Mouse (Mus musculus) heart, embryonic 11.5 days (tissue): Measurements from ENCODE around the gene F7. TPM values are rescaled to one million over a fixed set of nuclear protein-coding genes. Genes with fewer than 3 reads are reported as not detected.

Experiments
- ATAC-seq: fragments of 200-750 bp; cut with Nextera tagmentation; replicated peaks from 2 replicates; pipeline ENCODE4 v1.8.0; 2017; ENCODE audit warnings: moderate library complexity; ENCODE audit not compliant: insufficient number of reproducible peaks, low FRiP score, low TSS enrichment
- H3K27ac ChIP-seq: fragments of 300-500 bp; sonication (generic); 2 replicates; pipeline ENCODE4 v1.5.1; 2014; ENCODE audit warnings: mild to moderate bottlenecking, low read depth, low read length
- H3K27me3 ChIP-seq: fragments of 300-500 bp; sonication (generic); 2 replicates; pipeline ENCODE4 v1.6.1; 2014; ENCODE audit warnings: mild to moderate bottlenecking, low read length, mixed read lengths; ENCODE audit not compliant: control insufficient read depth, insufficient read depth
- H3K36me3 ChIP-seq: fragments of 300-500 bp; sonication (generic); 2 replicates; pipeline ENCODE4 v1.6.1; 2014; ENCODE audit warnings: mild to moderate bottlenecking, low read length, moderate library complexity, mixed read lengths; ENCODE audit not compliant: control insufficient read depth, insufficient read depth
- H3K4me1 ChIP-seq: fragments of 300-500 bp; sonication (generic); 2 replicates; pipeline ENCODE4 v1.6.1; 2014; ENCODE audit warnings: low read length; ENCODE audit not compliant: control insufficient read depth, insufficient read depth
- H3K4me2 ChIP-seq: fragments of 300-500 bp; sonication (generic); 2 replicates; pipeline ENCODE4 v1.6.1; 2014; ENCODE audit warnings: mild to moderate bottlenecking, moderate library complexity
- H3K4me3 ChIP-seq: fragments of 300-500 bp; sonication (generic); 2 replicates; pipeline ENCODE4 v1.5.1; 2014; ENCODE audit warnings: low read depth, low read length
- H3K9ac ChIP-seq: fragments of 300-500 bp; sonication (generic); 2 replicates; pipeline ENCODE4 v1.6.1; 2014; ENCODE audit warnings: mild to moderate bottlenecking, low read depth, low read length, moderate library complexity
- H3K9me3 ChIP-seq: fragments of 300-500 bp; sonication (generic); replicated peaks from 2 replicates; pipeline ENCODE4 v1.6.1; 2016; ENCODE audit warnings: low read length; ENCODE audit not compliant: control insufficient read depth
- WGBS: fragments of 180-500 bp; shearing (Covaris S2); extraction: QIAGEN DNeasy Blood & Tissue Kit; methylation state at CpG from one replicate; pipeline ENCODE4 v1.1.7; 2014; ENCODE audit not compliant: insufficient replicate concordance; 5-methylcytosine and 5-hydroxymethylcytosine counted together
- polyA plus RNA-seq: library from polyadenylated mRNA; unstranded; fragments of >200 nt; fragmentation: Nextera tagmentation; extraction: Ambion mirVana; gene quantifications from 2 replicates; pipeline ENCODE4 v1.2.1, GENCODE M21; 2014

Gene F7
- polyA plus RNA-seq, 1 experiment from 2014 or later: not detected

GRCm38 (mm10) chr8:13007458-13007857 is 18.4 kb upstream of the F7 start:
- no peak overlapping the region for H3K4me3 ChIP-seq
- no peak for ATAC-seq
- no peak overlapping the region for H3K27ac ChIP-seq
- H3K36me3 ChIP-seq: peaks cover 13% of the 10 kb centered on the region
- no peak overlapping the region for H3K9ac ChIP-seq
- no peak overlapping the region for H3K4me2 ChIP-seq
- WGBS: 40% methylated on average over 4 of the region's 4 CpGs
- peaks cover 6% of the 10 kb centered on the region; the same call in 1 of the 2 replicates for H3K9me3 ChIP-seq
- H3K27me3 ChIP-seq: no peaks in the 10 kb centered on the region
- peaks cover 4% of the 10 kb centered on the region for H3K4me1 ChIP-seq

- Histone ChIP-seq H3K9me3 (peaks cover 6% of the 10 kb centered on the region; the same call in 1 of the 2 replicates), H3K9ac (no peak overlapping the region), H3K27ac (no peak overlapping the region), H3K4me3 (no peak overlapping the region), H3K4me1 (peaks cover 4% of the 10 kb centered on the region), H3K36me3 (peaks cover 13% of the 10 kb centered on the region), H3K27me3 (no peaks in the 10 kb centered on the region), H3K4me2 (no peak overlapping the region)
- ATAC-seq: no peak
- 49% methylated on average over 4 of the region's 4 CpGs for WGBS
These were observed 15.5 kb upstream of the F7 start for GRCm38 (mm10) chr8:13010313-13010712.

GRCm38 (mm10) chr8:13019560-13019959 is 6.3 kb upstream of the F7 start:
- Histone ChIP-seq H3K27me3 (no peaks in the 10 kb centered on the region), H3K9ac (no peak overlapping the region), H3K36me3 (no peaks in the 10 kb centered on the region), H3K27ac (no peak overlapping the region), H3K4me2 (no peak overlapping the region), H3K4me3 (no peak overlapping the region), H3K9me3 (no peaks in the 10 kb centered on the region), H3K4me1 (no peaks in the 10 kb centered on the region)
- ATAC-seq: no peak
- WGBS: 47% methylated on average over 4 of the region's 4 CpGs

GRCm38 (mm10) chr8:13021830-13022229 is 4.0 kb upstream of the F7 start:
- no peaks in the 10 kb centered on the region for H3K9me3 ChIP-seq
- H3K9ac ChIP-seq: no peak overlapping the region
- H3K36me3 ChIP-seq: no peaks in the 10 kb centered on the region
- no peaks in the 10 kb centered on the region for H3K27me3 ChIP-seq
- H3K4me2 ChIP-seq: no peak overlapping the region
- H3K4me3 ChIP-seq: no peak overlapping the region
- no peaks in the 10 kb centered on the region for H3K4me1 ChIP-seq
- ATAC-seq: no peak
- no peak overlapping the region for H3K27ac ChIP-seq
- 86% methylated on average over 8 of the region's 8 CpGs for WGBS

- no peak overlapping the region for H3K27ac ChIP-seq
- no peak overlapping the region for H3K4me2 ChIP-seq
- no peaks in the 10 kb centered on the region for H3K4me1 ChIP-seq
- H3K27me3 ChIP-seq: no peaks in the 10 kb centered on the region
- 81% methylated on average over 5 of the region's 5 CpGs for WGBS
- ATAC-seq: no peak
- H3K9me3 ChIP-seq: no peaks in the 10 kb centered on the region
- H3K9ac ChIP-seq: no peak overlapping the region
- no peaks in the 10 kb centered on the region for H3K36me3 ChIP-seq
- H3K4me3 ChIP-seq: no peak overlapping the region
These were observed 1.8 kb downstream of the F7 start for GRCm38 (mm10) chr8:13027615-13028014.

- Histone ChIP-seq H3K9ac (no peak overlapping the region), H3K4me1 (no peaks in the 10 kb centered on the region), H3K27ac (no peak overlapping the region), H3K9me3 (no peaks in the 10 kb centered on the region), H3K36me3 (no peaks in the 10 kb centered on the region), H3K4me2 (no peak overlapping the region), H3K27me3 (no peaks in the 10 kb centered on the region), H3K4me3 (no peak overlapping the region)
- 65% methylated on average over 5 of the region's 5 CpGs for WGBS
- ATAC-seq: no peak
These were observed 2.6 kb downstream of the F7 start for GRCm38 (mm10) chr8:13028482-13028881.

GRCm38 (mm10) chr8:13036346-13036812 is 10.5 kb downstream of the F7 start:
- Histone ChIP-seq H3K4me2 (no peak overlapping the region), H3K36me3 (no peaks in the 10 kb centered on the region), H3K27ac (peak overlapping the region; percentile 3; the same call in 1 of the 2 replicates), H3K4me3 (no peak overlapping the region), H3K9ac (0 out of 2 replicates have a peak overlapping the region, but pooled peaks have one; percentile 8), H3K9me3 (no peaks in the 10 kb centered on the region), H3K27me3 (no peaks in the 10 kb centered on the region), H3K4me1 (peaks cover 19% of the 10 kb centered on the region)
- 77% methylated on average over 10 of the region's 10 CpGs for WGBS
- ATAC-seq: no peak

GRCm38 (mm10) chr8:13037015-13037414 is 11.2 kb downstream of the F7 start, which contains the start of gene F10:
Gene F10, plus strand, starts transcription at chr8:13037308.
- Histone ChIP-seq H3K4me2 (peak within 1 kb of the TSS; percentile 14; the same call in 1 of the 2 replicates), H3K36me3 (no peaks in the 10 kb centered on the region), H3K4me3 (no peak within 1 kb of the TSS), H3K4me1 (peaks cover 19% of the 10 kb centered on the region), H3K9me3 (no peaks in the 10 kb centered on the region), H3K27me3 (no peaks in the 10 kb centered on the region), H3K9ac (0 out of 2 replicates have a peak within 1 kb of the TSS, but pooled peaks have one; percentile 34), H3K27ac (peak within 1 kb of the TSS; percentile 3; the same call in 1 of the 2 replicates)
- WGBS: 61% methylated on average over 7 of the region's 7 CpGs
- ATAC-seq: no peak

GRCm38 (mm10) chr8:13037569-13037968 is 11.7 kb downstream of the F7 start:
- Histone ChIP-seq H3K27ac (no peak overlapping the region), H3K4me1 (peaks cover 19% of the 10 kb centered on the region), H3K4me3 (no peak overlapping the region), H3K4me2 (0 out of 2 replicates have a peak overlapping the region, but pooled peaks have one; percentile 14), H3K27me3 (no peaks in the 10 kb centered on the region), H3K36me3 (no peaks in the 10 kb centered on the region), H3K9ac (no peak overlapping the region), H3K9me3 (no peaks in the 10 kb centered on the region)
- WGBS: 24% methylated on average over 5 of the region's 5 CpGs
- no peak for ATAC-seq
